ENCODE assay signal across 8 mouse cellular contexts in the genomic region with DNA sequence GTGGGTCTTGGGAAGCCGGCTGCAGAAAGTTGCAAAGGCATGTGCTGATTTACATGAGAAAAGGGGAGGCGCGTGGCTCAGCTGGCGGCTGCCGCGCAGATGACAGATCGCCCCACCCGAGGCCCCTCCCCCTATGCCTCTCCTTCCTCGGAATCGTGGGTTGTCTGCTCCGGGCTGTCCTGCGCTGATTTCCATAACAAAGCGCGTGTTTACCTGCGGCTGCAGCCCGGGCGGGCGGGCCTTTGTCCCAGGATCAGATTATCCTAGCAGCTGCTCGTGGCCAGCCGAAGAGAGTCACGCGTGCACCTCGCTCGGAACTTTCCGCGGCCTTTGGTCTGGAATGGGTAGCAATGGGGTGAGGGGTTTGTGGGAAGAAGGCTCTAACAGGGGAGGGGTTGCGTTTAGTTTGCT. TPM values are rescaled to one million over a fixed set of nuclear protein-coding genes. Genes with fewer than 3 reads are reported as not detected.
A peak's percentile ranks its signal among the peaks of the same experiment; 100 is the strongest.
DNase-seq lines count a peak whose midpoint lies in the region; ATAC-seq and TF ChIP-seq lines count a peak whose summit lies in the region.

No protein-coding gene starts in this region.

- peak overlapping the region; percentile 44 for H3K4me3 ChIP-seq in kidney, adult 2 months (ENCODE audit: insufficient read depth, low read depth, low read length)
- H3K4me3 ChIP-seq in lung, adult 2 months (replicated peaks; ENCODE audit: extremely low read depth, low read depth, low read length) = peak overlapping the region; percentile 26
- peak overlapping the region; percentile 46 for H3K4me3 ChIP-seq in neural tube, embryonic 14.5 days (ENCODE audit: low read depth, low read length)

- TF ChIP-seq CTCF in kidney, adult 2 months (conservative IDR thresholded peaks at IDR 0.05; ENCODE audit: insufficient read depth, insufficient read length, low read depth, low read length) = no peak
- TF ChIP-seq CTCF in lung, adult 2 months (IDR thresholded peaks at IDR 0.05; ENCODE audit: insufficient read depth, low read length) = no peak

- H3K36me3 ChIP-seq in kidney, adult 2 months (ENCODE audit: control insufficient read depth, insufficient read depth, low read length) = no peaks in the 10 kb centered on the region
- H3K36me3 ChIP-seq in neural tube, embryonic 14.5 days (ENCODE audit: control insufficient read depth, insufficient read depth, low read length) = no peaks in the 10 kb centered on the region

- TF ChIP-seq POLR2A in kidney, adult 2 months (IDR thresholded peaks at IDR 0.05; ENCODE audit: low read depth, low read length) = no peak
- TF ChIP-seq POLR2A in lung, adult 2 months (IDR thresholded peaks at IDR 0.05; ENCODE audit: borderline replicate concordance, extremely low read depth, low read depth, low read length) = no peak

- 3% methylated on average over 27 of the region's 27 CpGs for WGBS in kidney, adult 2 months
- 2% methylated on average over 27 of the region's 27 CpGs for WGBS in lung, adult 2 months
- 0% methylated on average over 27 of the region's 27 CpGs for WGBS in neural tube, embryonic 14.5 days

- H3K4me2 ChIP-seq in neural tube, embryonic 14.5 days (ENCODE audit: low read depth, low read length) = peak overlapping the region; percentile 90

- no peaks in the 10 kb centered on the region for H3K9me3 ChIP-seq in neural tube, embryonic 14.5 days (ENCODE audit: control insufficient read depth, low read length)

- H3K9ac ChIP-seq in neural tube, embryonic 14.5 days (replicated peaks; ENCODE audit: low read depth, low read length) = peak overlapping the region; percentile 50

- peaks cover 3% of the 10 kb centered on the region; the same call in 1 of the 2 replicates for H3K4me1 ChIP-seq in kidney, adult 2 months (ENCODE audit: control insufficient read depth, insufficient read depth, low read length)
- peaks cover 4% of the 10 kb centered on the region; the same call in 1 of the 2 replicates for H3K4me1 ChIP-seq in lung, adult 2 months (ENCODE audit: control insufficient read depth, insufficient read depth, low read length)
- H3K4me1 ChIP-seq in neural tube, embryonic 14.5 days (ENCODE audit: control insufficient read depth, insufficient read depth, low read length) = peaks cover 26% of the 10 kb centered on the region

- ATAC-seq in granulocyte monocyte progenitor cell, adult 5-6 weeks (replicated peaks; ENCODE audit: poor library complexity, severe bottlenecking) = peak; percentile 55
- ATAC-seq in neural tube, embryonic 14.5 days (ENCODE audit: low read depth) = peak; percentile 26; the same call in 1 of the 2 replicates

- H3K27me3 ChIP-seq in kidney, adult 2 months (replicated peaks; ENCODE audit: control insufficient read depth, insufficient read depth, low read length) = no peaks in the 10 kb centered on the region
- no peaks in the 10 kb centered on the region for H3K27me3 ChIP-seq in neural tube, embryonic 14.5 days (ENCODE audit: control insufficient read depth, insufficient read depth, low read length)

- no peak overlapping the region for H3K27ac ChIP-seq in kidney, adult 2 months (ENCODE audit: insufficient read depth, low read depth, low read length)
- peak overlapping the region; percentile 44 for H3K27ac ChIP-seq in neural tube, embryonic 14.5 days (ENCODE audit: low read depth, low read length)

- DNase-seq in layer of hippocampus, adult 11-12 months (ENCODE audit: low spot score) = peak; percentile 35
- DNase-seq in layer of hippocampus, adult 9-11 months = no peak
- peak; percentile 62 for DNase-seq in adrenal gland, postnatal 25 days
- DNase-seq in kidney, adult 2 months = peak; percentile 77
- peak; percentile 37 for DNase-seq in lung, adult 2 months
- no peak for DNase-seq in spleen, postnatal 36 days (ENCODE audit: low spot score in 2 of 2)

RNA-seq across cellular contexts. Expression of gene Dll1, which starts 4.0 kb away (rescaled TPM):
- 5.9 and 6.7 TPM in 2 replicates for total RNA-seq in adrenal gland, postnatal 25 days (2021)
- not detected in 2 replicates for total RNA-seq in granulocyte monocyte progenitor cell, adult 5-6 weeks (2014; fragmentation: Nextera tagmentation)
- 0.26 TPM in 1 of 2 replicates, not detected in the other for total RNA-seq in granulocyte monocyte progenitor cell, adult 5-6 weeks (2017)
- 12.3 and 14.1 TPM in 2 replicates for polyA plus RNA-seq in kidney, adult 2 months (2012; rRNA removed)
- polyA plus RNA-seq in lung, adult 2 months (2012; rRNA removed) = 22.7 and 51.1 TPM in 2 replicates
- polyA plus RNA-seq in neural tube, embryonic 14.5 days (2014; fragmentation: Nextera tagmentation; extraction: Ambion mirVana) = 15.1 and 18.8 TPM in 2 replicates

RNA-seq across cellular contexts. Expression of gene Fam120b, which starts 15.4 kb away (rescaled TPM):
- 20.6 and 27.4 TPM in 2 replicates for total RNA-seq in adrenal gland, postnatal 25 days (2021)
- 11.0 and 16.5 TPM in 2 replicates for total RNA-seq in granulocyte monocyte progenitor cell, adult 5-6 weeks (2014; fragmentation: Nextera tagmentation)
- total RNA-seq in granulocyte monocyte progenitor cell, adult 5-6 weeks (2017) = 11.1 and 12.4 TPM in 2 replicates
- 11.7 and 12.3 TPM in 2 replicates for polyA plus RNA-seq in kidney, adult 2 months (2012; rRNA removed)
- 9.9 and 11.5 TPM in 2 replicates for polyA plus RNA-seq in lung, adult 2 months (2012; rRNA removed)
- polyA plus RNA-seq in neural tube, embryonic 14.5 days (2014; fragmentation: Nextera tagmentation; extraction: Ambion mirVana) = 50.7 and 51.0 TPM in 2 replicates

Comparison
In these comparisons a context has a peak if more than half of its experiments do, and no peak if none do; other contexts are left out.
1. DNase-seq: peak in layer of hippocampus, adult 11-12 months (single experiment), adrenal gland, postnatal 25 days (single experiment), kidney, adult 2 months (single experiment) and lung, adult 2 months (single experiment); none in layer of hippocampus, adult 9-11 months (single experiment) and spleen, postnatal 36 days (0 of 2).
2. Peak in every context shown above with its lines, with median percentiles within 50 percentile points of each other: H3K4me3 ChIP-seq.